Mouse (Mus musculus): ENCODE measurements around the gene Aff3.
"Not testable (repeated sequence)": the region's sequence is repeated elsewhere in the genome, so short reads cannot be mapped to it uniquely, and the experiment has no call there.

The Aff3 gene

DNA sequence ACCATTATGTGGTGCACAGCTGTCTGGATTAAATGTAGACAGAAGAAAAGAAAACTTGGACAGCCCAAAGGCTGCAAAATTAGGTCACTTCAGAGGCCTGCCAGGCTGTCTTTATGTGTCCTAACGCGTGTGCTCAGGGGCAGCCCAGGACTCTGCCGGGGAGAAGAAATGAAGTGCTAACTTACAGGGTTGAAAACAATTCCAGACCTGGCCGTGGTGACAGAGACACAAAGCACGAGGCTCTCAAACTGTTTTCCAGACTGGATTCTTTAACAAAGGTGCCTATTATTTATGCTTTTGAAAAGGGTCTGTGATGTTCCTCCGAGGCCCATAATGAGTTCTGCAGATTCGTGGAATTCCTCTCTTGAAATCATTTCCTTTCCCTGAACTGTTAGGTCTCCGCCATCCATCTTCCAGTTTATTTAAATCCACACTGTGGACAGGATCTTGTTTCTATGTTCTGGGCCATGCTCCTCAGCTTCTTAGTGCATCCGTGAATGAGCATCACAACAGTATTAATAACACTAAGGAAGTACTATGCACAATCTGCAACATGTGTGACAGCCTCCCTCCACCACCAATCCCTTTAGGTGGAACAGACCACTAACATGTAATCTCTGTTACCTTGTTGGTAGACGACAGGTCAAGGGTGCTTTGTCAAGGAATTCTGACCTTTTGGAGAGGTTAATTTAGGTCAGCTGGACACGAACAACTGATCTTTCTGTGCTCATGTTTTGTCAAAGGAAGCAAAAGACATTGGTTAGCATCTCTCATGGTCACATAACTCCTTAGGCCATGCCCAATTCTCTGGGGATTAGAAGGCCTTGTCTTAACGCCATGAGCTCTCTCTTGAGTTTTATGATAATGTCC, 228.0 kb downstream of the Aff3 start:
- POLR2A ChIA-PET = no interaction called here

DNA sequence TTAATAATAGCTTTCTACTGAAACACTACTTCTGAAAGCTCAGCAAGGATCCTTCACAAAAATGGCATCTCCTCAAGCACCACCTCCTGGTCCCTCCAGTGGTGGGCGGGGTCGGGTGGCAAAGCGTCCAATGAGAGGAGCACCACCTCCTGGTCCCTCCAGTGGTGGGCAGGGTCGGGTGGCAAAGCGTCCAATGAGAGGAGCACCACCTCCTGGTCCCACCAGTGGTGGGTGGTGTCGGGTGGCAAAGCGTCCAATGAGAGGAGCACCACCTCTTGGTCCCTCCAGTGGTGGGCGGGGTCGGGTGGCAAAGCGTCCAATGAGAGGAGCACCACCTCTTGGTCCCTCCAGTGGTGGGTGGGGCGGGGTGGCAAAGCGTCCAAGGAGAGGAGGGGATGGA, 234.4 kb downstream of the Aff3 start:
- CTCF ChIA-PET, POLR2A ChIA-PET: not testable (repeated sequence)

More for the DNA sequence above, 228.0 kb downstream of the Aff3 start:
- CTCF ChIA-PET = no interaction called here

DNA sequence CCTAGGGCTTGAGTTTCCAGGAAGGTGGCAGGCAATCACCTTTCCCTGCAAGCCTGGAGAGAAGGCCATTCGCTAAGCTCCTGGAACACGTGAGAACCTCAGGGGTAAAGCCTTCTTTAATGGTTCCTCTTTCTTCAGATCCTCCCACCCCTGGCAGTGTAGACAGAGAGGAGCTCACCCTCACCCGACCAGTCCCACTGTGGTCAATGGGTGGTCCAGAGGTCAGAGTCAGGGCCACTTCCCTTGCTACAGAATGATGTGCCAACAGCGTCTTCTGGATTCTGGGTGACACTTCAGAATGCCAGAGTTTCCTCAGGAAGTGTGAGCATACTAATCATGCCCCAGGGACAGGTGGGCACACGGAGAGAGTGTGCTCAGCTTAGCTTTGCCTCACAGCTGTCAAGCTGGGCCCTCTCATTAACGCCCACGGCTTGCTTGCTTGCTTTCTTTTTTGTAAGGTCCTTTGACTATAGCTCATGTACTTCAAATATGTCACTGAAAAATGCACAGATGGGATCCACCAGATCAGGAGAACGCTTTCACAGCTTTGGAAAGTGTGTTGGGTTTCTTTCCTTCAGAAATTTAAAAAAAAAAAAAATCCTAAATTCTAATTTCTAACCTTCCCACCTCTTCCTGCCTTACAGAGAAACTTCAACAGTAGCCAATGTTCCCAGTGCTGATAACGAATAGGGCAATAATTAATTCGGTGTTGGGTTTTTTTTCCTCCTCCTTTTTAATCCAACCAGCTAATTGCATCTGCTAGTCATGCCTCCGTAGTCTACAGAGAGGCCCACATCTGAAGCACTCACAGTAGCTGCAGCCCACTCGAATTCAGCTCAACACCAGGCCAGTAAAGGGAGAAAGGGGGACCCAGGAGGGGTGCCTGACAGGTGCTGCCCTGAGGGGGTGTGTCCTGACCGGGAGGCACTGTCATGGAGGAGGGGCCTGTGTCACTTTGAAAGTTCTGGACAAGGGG, 235.8 kb downstream of the Aff3 start:
- CTCF ChIA-PET = interaction anchor here in 1 of 4 experiments (0.7 kb wide), 1 partner anchor 82 kb away, joined by 4 read pairs; no protein-coding TSS in a partner anchor

DNA sequence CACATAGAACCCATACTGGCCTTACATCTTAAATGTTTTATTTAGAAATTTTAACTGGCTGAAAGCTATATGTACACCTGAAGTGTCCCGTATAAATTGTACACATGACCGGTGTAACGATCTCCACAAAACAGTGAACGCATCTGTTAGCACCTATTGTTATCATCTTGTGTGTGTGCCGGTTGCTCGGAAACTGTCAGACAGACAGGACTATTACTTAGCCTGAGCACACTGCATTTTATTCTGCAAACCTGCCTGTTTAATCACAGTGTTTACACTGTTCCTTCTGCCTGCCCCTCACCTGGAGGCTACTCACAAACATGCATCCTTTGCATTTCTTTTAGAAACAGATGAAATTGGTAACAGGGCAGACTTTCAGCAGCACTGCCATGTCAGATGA, 241.8 kb downstream of the Aff3 start:
- ChIA-PET CTCF (interaction anchor here in 1 of 4 experiments (1.2 kb wide), 1 partner anchor 297 kb away, joined by 3 read pairs; no protein-coding TSS in a partner anchor), POLR2A (no interaction called here)

More for the DNA sequence above, 235.8 kb downstream of the Aff3 start:
- POLR2A ChIA-PET = interaction anchor here in 2 of 4 experiments (0.6 kb wide), 2 partner anchors 20 to 467 kb away, joined by 6 to 8 read pairs; no protein-coding TSS in a partner anchor

- ChIA-PET CTCF (no interaction called here), POLR2A (interaction anchor here in 1 of 4 experiments (0.5 kb wide), 1 partner anchor 152 kb away, joined by 3 read pairs; no protein-coding TSS in a partner anchor)
Observed at GRCm38 (mm10) chr1:38419331-38419730, 245.4 kb downstream of the Aff3 start.

GRCm38 (mm10) chr1:38418181-38419032, 246.3 kb downstream of the Aff3 start:
- ChIA-PET POLR2A (interaction anchor here in 1 of 4 experiments (0.6 kb wide), 1 partner anchor 243 kb away, joined by 3 read pairs; no protein-coding TSS in a partner anchor), CTCF (interaction anchor here in 1 of 4 experiments (0.7 kb wide), 1 partner anchor 26 kb away, joined by 3 read pairs; no protein-coding TSS in a partner anchor)

- ChIA-PET POLR2A (no interaction called here), CTCF (no interaction called here)
Observed at GRCm38 (mm10) chr1:38417196-38417595, 247.6 kb downstream of the Aff3 start.

DNA sequence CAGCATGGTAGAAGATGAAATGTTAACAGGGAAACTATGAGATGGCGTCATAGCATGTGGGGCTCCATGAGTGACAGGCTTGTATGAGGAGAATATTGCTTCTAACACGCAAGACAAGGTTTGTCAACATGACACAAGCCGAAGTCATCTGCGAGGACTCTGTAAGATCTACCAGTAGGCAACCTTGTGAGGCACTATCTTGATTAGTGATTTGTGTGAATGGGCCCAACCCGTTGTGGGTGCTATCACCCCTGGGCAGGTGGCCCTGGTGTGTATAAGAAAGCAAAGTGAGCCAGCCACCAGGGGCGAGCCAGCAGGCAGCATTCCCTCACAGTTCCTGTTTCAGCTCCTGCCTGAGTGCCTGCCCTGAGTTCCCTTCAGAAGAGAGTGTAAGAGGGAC, 249.2 kb downstream of the Aff3 start:
- ChIA-PET CTCF (no interaction called here), POLR2A (no interaction called here)

DNA sequence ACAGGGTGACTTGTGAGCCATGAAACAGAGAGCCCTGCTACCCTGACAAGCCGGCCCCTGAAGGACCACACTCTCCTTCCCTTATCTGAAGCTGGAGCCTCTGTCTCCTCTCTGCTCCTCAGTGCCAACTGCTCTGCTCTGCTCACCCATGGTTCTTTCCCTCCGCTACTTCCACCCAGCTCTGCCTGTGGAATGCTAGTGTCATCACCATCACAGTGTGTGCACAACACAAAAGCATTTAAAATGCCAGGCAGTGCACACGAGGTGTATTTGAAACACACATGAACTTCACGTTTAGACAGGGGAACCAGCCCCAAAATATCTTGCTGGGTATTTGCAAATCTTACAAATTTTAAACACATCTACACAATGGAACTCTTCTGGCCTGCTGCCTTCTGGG, 253.6 kb downstream of the Aff3 start:
- ChIA-PET CTCF (no interaction called here), POLR2A (no interaction called here)

GRCm38 (mm10) chr1:38410457-38410856, 254.3 kb downstream of the Aff3 start:
- CTCF ChIA-PET = interaction anchor here in 1 of 4 experiments (0.6 kb wide), 1 partner anchor 215 kb away, joined by 7 read pairs; no protein-coding TSS in a partner anchor
- POLR2A ChIA-PET = interaction anchor here in 1 of 4 experiments (0.6 kb wide), 2 partner anchors 44 to 1643 kb away, joined by 3 read pairs; no protein-coding TSS in a partner anchor

GRCm38 (mm10) chr1:38408241-38408640, 256.5 kb downstream of the Aff3 start:
- POLR2A ChIA-PET = no interaction called here

DNA sequence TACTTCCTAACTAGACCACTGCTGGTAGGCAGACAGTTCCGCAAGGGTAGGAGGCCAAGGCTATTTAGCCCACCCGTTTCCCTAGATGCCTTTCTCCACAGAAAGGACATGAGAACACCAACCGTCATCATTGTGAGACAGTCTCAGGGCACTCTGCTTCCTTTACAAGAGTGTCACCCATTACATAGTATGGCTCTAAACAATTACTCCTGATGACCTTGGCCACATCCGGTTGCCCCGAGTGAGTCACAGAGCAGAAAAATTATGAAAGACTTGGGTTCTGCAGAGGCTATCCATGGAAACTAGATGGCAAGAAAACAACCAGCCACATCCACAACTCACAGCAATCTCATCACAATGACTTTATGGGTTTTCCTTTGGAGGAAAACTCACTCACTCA, 261.0 kb downstream of the Aff3 start:
- POLR2A ChIA-PET = no interaction called here
- CTCF ChIA-PET = no interaction called here

More at GRCm38 (mm10) chr1:38408241-38408640, 256.5 kb downstream of the Aff3 start:
- CTCF ChIA-PET = no interaction called here

- CTCF ChIA-PET = interaction anchor here in 1 of 4 experiments (0.7 kb wide), 1 partner anchor 224 kb away, joined by 3 read pairs; no protein-coding TSS in a partner anchor
- POLR2A ChIA-PET = no interaction called here
Observed at GRCm38 (mm10) chr1:38401856-38402255, 262.9 kb downstream of the Aff3 start.

DNA sequence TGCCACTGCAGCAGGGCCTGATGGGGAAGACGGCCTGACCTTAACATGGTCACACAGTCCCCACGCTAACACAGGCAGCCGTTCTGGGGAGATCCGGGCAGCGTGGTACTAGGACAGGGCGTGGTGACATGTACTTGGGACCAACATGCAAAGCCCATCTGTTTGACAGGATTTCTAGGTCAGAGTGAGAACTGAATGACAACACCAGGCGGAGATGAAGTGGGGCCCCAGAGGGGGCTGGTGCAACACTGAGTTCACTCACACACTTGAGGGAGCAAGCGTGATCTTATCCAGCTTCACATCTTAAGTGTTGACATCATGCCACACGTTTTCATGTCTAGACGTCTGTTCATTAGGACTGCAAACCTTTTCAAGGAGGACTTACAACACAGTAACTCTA, 265.5 kb downstream of the Aff3 start:
- ChIA-PET CTCF (no interaction called here), POLR2A (interaction anchor here in 1 of 4 experiments (0.7 kb wide), 1 partner anchor 188 kb away, joined by 3 read pairs; no protein-coding TSS in a partner anchor)

DNA sequence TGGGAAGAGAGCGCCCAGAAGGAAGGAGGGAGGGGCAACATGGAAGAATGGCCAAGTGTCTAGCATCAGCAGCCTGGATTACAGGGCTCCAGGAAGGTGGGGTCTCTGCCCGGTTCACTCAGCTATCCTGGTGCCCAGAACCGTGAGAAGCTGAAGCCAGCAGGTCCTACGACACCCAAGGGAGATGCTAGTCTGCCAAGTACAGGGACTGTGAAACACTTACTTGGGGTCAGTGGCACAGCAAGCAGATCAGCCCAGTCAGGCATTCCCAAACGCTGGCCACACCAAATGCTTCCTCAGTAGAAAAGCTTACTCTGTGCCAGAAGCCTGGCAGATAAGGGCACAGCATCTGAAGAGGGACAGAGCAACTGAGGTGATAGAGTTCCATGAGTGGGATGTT, 266.2 kb downstream of the Aff3 start:
- ChIA-PET POLR2A (no interaction called here), CTCF (no interaction called here)

DNA sequence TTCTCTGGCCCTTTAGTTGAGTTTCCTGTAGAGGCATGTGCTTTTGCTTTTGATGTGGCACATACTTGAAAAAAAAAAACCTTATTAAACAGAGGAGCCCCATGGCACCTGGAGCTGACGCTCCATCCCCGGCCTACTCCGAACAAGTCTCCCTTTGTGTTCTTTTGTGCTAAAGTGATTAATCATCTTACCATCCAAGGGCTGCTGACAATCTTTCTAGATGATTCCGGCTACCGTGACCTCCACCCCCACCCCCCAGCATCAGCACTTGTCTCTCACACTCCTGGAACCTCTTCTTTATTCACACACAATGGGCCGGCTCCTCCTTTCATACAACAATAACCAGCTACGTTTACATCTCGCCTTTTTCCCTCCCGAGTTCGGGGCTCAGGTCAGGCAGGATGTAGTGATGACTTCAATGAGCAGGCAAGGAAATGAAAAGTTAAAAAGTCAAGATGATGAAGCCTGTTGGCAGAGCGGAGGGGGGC, 269.5 kb downstream of the Aff3 start:
- POLR2A ChIA-PET = interaction anchor here in 2 of 4 experiments (0.6 to 0.9 kb wide), 5 partner anchors 17 to 1031 kb away, joined by 3 to 9 read pairs (median 4); no protein-coding TSS in a partner anchor
- CTCF ChIA-PET = no interaction called here

GRCm38 (mm10) chr1:38394493-38394892, 270.3 kb downstream of the Aff3 start:
- CTCF ChIA-PET = no interaction called here
- POLR2A ChIA-PET = no interaction called here

DNA sequence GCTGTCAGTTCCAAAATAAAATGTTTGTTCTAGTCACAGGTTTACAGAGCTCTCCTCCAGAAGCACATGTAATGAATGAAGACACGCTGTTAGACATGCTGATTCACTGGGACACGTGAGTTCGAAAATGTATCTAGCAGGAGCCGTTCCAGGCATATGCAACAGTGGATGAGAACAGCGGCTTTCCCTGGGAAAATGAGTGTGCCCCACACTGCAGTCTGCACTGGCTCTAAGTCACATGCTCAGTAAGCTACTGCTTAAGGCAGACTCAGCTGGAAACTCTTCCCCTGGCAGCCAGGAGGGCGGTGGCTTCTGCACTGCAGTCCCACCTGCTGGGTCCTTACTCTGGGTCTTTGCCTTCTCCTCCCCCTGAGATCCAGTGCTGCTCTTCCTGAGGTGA, 271.2 kb downstream of the Aff3 start:
- CTCF ChIA-PET = interaction anchor here (0.6 to 2.6 kb wide), 14 partner anchors 146 to 399 kb away, joined by 3 to 13 read pairs (median 6); no protein-coding TSS in a partner anchor
- POLR2A ChIA-PET = interaction anchor here in 1 of 4 experiments (0.7 kb wide), 1 partner anchor 23 kb away, joined by 3 read pairs; no protein-coding TSS in a partner anchor
